Mouse (Mus musculus): ENCODE measurements around the gene Ube2c. TPM values are rescaled to one million over a fixed set of nuclear protein-coding genes. Genes with fewer than 3 reads are reported as not detected.
A peak's percentile ranks its signal among the peaks of the same experiment; 100 is the strongest.
"Not testable (repeated sequence)": the region's sequence is repeated elsewhere in the genome, so short reads cannot be mapped to it uniquely, and the experiment has no call there.

Ube2c gene
- polyA plus RNA-seq, 1 experiment from 2014 or later = 428 TPM

DNA sequence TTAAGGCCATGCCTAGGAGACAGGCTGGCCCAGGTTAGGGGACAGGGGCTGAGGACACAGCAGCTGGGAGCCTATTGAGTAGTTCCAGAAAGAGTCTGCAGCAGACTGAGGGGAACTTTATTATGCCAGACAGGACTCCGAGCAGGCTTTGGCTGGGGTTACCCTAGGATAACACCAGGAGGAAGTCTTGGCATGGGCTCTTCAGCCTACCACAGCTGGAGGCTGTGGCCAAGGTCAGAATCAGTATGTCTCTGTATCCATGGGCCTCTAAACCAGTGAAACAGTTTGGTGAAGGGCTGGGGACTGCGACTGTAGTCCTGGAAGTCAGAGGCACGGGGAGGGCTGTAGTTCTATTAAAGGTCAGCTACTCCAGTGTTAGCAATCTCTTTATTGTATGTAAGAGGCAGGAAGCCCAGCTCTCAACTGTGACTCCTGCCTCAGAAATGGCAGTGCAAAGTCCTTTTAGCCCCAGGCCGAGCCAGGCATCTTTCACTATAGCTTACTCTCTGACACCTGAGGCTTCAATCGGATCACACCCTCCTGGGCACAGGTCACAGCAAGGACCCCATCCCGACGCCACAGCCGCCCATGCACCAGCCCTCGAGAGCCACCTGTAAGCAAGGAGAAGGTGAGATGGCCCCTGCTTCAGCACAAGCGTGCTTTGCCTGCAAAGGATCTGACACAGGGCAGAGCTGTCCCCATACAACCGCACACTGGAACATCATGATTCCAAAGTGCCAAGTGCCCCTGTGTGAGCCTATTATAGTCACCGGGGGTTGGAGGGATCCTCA lies 22.9 kb downstream of the Ube2c start:
- Histone ChIP-seq H3K4me3 (replicated peaks) (no peak overlapping the region), H3K4me2 (no peak overlapping the region), H3K27me3 (replicated peaks) (no peaks in the 10 kb centered on the region), H3K9ac (no peak overlapping the region), H3K4me1 (peaks cover 9% of the 10 kb centered on the region), H3K36me3 (peaks cover 33% of the 10 kb centered on the region), H3K9me3 (no peaks in the 10 kb centered on the region), H3K27ac (no peak overlapping the region)
- WGBS = 94% methylated on average over 12 of the region's 12 CpGs
- no peak for ATAC-seq (ENCODE audit: insufficient read depth, low FRiP score, low read depth)

DNA sequence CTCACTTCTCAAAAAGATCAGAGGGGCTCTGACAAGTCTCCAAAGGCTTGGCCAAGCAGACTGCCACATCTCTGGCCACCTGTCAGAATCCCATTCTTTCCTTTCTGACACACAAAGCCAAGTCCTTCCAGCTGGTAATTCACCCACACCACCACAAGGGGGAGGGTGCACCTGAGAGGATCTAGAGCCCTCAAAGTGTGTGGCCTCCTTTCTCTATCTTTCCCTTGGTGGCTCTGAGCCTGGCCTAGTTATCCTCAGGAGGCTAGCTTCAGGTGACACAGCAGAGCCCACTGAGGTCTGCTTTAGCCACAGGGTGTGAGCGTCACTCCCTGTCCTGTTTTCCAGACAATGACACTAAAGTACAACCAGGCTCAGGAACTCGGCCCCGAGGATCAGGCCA lies 23.5 kb downstream of the Ube2c start:
- peaks cover 37% of the 10 kb centered on the region for H3K36me3 ChIP-seq
- no peak overlapping the region for H3K27ac ChIP-seq
- H3K4me2 ChIP-seq = no peak overlapping the region
- no peak overlapping the region for H3K9ac ChIP-seq
- H3K4me3 ChIP-seq (replicated peaks) = no peak overlapping the region
- no peaks in the 10 kb centered on the region for H3K27me3 ChIP-seq (replicated peaks)
- H3K4me1 ChIP-seq = peaks cover 9% of the 10 kb centered on the region
- H3K9me3 ChIP-seq = no peaks in the 10 kb centered on the region
- ATAC-seq (ENCODE audit: insufficient read depth, low FRiP score, low read depth) = no peak
- WGBS = 63% methylated on average over 3 of the region's 3 CpGs

- peaks cover 39% of the 10 kb centered on the region for H3K36me3 ChIP-seq
- H3K4me2 ChIP-seq = no peak overlapping the region
- ATAC-seq (ENCODE audit: insufficient read depth, low FRiP score, low read depth) = no peak
- peaks cover 4% of the 10 kb centered on the region; the same call in 1 of the 2 replicates for H3K4me1 ChIP-seq
- 92% methylated on average over 2 of the region's 2 CpGs for WGBS
- H3K9ac ChIP-seq = no peak overlapping the region
- no peak overlapping the region for H3K4me3 ChIP-seq (replicated peaks)
- no peak overlapping the region for H3K27ac ChIP-seq
- no peaks in the 10 kb centered on the region for H3K27me3 ChIP-seq (replicated peaks)
- H3K9me3 ChIP-seq = no peaks in the 10 kb centered on the region
Measured at GRCm38 (mm10) chr2:164793772-164794171, 24.1 kb downstream of the Ube2c start.

DNA sequence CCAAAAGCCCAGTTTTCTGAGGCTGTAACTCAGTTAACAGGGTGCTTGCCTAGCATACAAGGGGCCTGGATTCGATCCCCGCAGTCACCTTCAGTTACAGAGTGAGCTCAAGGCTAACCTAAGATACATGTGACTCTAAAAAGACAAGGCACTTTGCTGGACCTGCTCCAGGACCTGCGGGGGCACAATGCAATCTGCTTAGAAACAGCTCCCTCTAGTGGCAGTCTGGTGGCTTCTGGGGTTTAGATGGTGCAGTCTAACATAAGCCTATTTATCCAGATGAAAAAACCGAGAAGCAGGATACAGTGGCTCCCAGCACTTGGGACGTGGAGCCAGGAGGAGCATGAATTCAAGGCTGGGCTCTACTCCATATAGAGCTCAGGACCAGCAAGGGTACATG lies 24.6 kb downstream of the Ube2c start:
- ATAC-seq (ENCODE audit: insufficient read depth, low FRiP score, low read depth) = peak; percentile 32; the same call in 1 of the 2 replicates
- H3K27ac ChIP-seq = no peak overlapping the region
- H3K27me3 ChIP-seq (replicated peaks) = no peaks in the 10 kb centered on the region
- peaks cover 2% of the 10 kb centered on the region; the same call in 1 of the 2 replicates for H3K4me1 ChIP-seq
- no peak overlapping the region for H3K4me3 ChIP-seq (replicated peaks)
- 38% methylated on average over 5 of the region's 5 CpGs for WGBS
- no peak overlapping the region for H3K9ac ChIP-seq
- peaks cover 43% of the 10 kb centered on the region for H3K36me3 ChIP-seq
- no peak overlapping the region for H3K4me2 ChIP-seq
- H3K9me3 ChIP-seq = no peaks in the 10 kb centered on the region

- Histone ChIP-seq H3K36me3 (peaks cover 51% of the 10 kb centered on the region), H3K9ac (no peak overlapping the region), H3K27ac (no peak overlapping the region), H3K27me3 (replicated peaks) (no peaks in the 10 kb centered on the region), H3K9me3 (no peaks in the 10 kb centered on the region), H3K4me2 (no peak overlapping the region), H3K4me1 (peaks cover 2% of the 10 kb centered on the region; the same call in 1 of the 2 replicates), H3K4me3 (replicated peaks) (no peak overlapping the region)
- ATAC-seq (ENCODE audit: insufficient read depth, low FRiP score, low read depth) = no peak
- 74% methylated on average over 4 of the region's 4 CpGs for WGBS
Measured at GRCm38 (mm10) chr2:164795868-164796267, 26.2 kb downstream of the Ube2c start.

GRCm38 (mm10) chr2:164798554-164798953 lies 28.9 kb downstream of the Ube2c start:
- H3K36me3 ChIP-seq = peaks cover 43% of the 10 kb centered on the region
- H3K4me2 ChIP-seq; H3K4me3 ChIP-seq (replicated peaks); H3K27ac ChIP-seq; H3K27me3 ChIP-seq (replicated peaks); H3K9me3 ChIP-seq; ATAC-seq (ENCODE audit: insufficient read depth, low FRiP score, low read depth); H3K4me1 ChIP-seq; H3K9ac ChIP-seq: not testable (repeated sequence)
- 80% methylated on average over 6 of the region's 6 CpGs for WGBS

DNA sequence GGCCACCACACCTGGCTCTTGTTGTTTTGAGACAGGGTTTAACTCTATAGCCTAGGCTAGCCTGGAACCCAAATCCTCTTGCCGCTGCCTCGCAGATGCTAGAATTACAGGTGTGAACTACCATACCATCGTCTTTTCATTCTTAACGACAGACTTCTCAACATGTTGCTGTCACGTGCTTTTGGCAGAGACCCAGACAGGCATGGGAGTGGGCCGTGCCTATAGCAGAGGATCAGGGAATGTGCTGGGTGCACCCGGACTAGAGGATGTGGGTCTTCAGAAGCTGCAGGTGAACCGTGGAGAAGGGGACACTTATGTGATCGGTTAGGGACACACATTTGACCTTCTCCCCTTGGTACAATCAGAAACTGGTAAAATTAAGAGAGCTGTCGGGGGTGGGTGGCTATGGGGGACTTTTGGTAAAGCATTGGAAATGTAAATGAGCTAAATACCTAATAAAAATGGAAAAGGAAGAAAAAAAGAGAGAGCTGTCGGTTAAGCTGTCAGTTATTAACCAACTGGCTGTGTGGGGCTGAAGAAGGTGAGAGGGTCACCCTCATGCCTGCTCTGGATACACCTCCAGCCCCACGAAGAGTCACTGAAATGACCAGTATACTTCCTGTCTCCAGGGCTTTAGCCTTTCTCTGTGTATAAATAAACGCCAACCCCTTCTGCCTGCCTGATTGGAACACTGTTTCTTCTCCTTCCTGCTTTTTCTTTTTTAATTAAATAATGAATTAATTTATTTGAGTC lies 30.7 kb downstream of the Ube2c start:
- Histone ChIP-seq H3K4me1 (peaks cover 5% of the 10 kb centered on the region), H3K27me3 (replicated peaks) (no peaks in the 10 kb centered on the region), H3K9me3 (no peaks in the 10 kb centered on the region), H3K4me2 (no peak overlapping the region), H3K4me3 (replicated peaks) (no peak overlapping the region), H3K9ac (no peak overlapping the region), H3K27ac (no peak overlapping the region), H3K36me3 (peaks cover 30% of the 10 kb centered on the region)
- WGBS = 88% methylated on average over 13 of the region's 13 CpGs
- ATAC-seq (ENCODE audit: insufficient read depth, low FRiP score, low read depth) = no peak

GRCm38 (mm10) chr2:164803201-164803920 lies 33.7 kb downstream of the Ube2c start:
- Histone ChIP-seq H3K4me1 (peaks cover 11% of the 10 kb centered on the region), H3K9me3 (no peaks in the 10 kb centered on the region), H3K9ac (peak overlapping the region; percentile 47; the same call in 1 of the 2 replicates), H3K4me3 (replicated peaks) (peak overlapping the region; percentile 88), H3K4me2 (peak overlapping the region; percentile 58), H3K36me3 (peaks cover 19% of the 10 kb centered on the region; the same call in 1 of the 2 replicates), H3K27me3 (replicated peaks) (no peaks in the 10 kb centered on the region), H3K27ac (no peak overlapping the region)
- ATAC-seq (ENCODE audit: insufficient read depth, low FRiP score, low read depth) = no peak
- WGBS = 85% methylated on average over 16 of the region's 16 CpGs

DNA sequence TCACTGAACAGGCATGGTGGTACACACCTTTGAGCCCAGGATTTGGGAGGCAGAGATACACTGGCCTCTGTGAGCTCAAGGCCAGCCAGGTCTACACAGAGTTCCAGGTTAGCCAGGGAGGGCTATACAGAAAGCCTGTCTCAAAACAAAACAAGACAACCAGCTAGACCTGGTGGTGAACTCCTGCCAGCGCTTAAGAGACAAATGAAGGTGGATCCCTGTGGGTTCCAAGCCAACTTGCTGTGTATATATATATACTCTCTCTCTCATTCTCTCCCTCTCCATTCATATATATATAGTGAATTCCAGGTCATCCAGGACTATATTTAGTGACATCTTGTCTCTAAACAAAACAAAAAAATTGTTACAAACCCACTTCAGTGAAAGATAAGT lies 34.2 kb downstream of the Ube2c start:
- H3K4me3 ChIP-seq (replicated peaks) = peak overlapping the region; percentile 88
- H3K27me3 ChIP-seq (replicated peaks) = no peaks in the 10 kb centered on the region
- H3K4me1 ChIP-seq = peaks cover 11% of the 10 kb centered on the region
- H3K27ac ChIP-seq = no peak overlapping the region
- no peaks in the 10 kb centered on the region for H3K9me3 ChIP-seq
- no peak for ATAC-seq (ENCODE audit: insufficient read depth, low FRiP score, low read depth)
- peaks cover 20% of the 10 kb centered on the region; the same call in 1 of the 2 replicates for H3K36me3 ChIP-seq
- H3K9ac ChIP-seq = peak overlapping the region; percentile 47
- peak overlapping the region; percentile 58 for H3K4me2 ChIP-seq
- WGBS = 56% methylated on average over 1 of the region's 1 CpGs

DNA sequence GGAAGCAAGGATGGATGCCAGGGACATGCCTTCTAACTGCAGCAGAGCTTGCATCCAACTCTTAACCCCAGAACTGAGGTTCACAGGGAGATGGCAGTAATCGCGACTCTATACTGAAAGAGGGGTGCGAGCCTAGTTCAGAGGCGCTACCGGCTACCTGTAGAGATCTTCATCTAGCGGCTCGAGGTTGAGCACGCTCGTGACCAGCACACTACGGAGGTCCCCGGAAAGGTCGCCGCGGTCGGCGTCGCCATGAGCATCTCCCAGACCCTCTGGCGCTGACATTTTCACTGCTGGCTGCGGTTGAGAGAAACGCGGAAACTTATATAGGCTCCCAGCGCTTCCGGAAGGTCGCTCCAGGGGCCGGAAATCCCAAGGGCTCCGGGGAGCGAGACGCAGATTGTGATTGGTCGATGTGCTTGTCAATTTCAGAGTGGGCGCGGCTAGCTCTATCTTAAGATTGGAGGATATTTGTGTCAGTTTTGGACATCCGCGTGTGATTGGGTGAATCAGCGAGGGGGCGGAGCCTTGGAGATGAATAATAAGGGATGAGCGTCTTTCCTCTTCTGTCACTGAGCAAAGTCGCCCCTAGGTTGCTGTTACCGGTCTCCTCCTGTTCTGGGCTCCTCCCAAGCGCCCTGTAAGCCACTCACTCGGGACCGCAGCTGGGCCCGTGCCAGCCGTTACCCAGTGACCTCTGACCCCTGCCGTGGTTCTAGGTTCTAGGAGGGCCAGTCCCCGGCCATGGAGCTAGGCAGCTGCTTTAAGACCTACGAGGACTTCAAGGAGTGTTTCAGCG lies 35.0 kb downstream of the Ube2c start, which contains the start of the genes Acot8 and Zswim3:
TSS of gene Acot8 (minus strand) at position 350 of the 799 bp plus-strand sequence.
TSS of gene Zswim3 (plus strand) at position 566 of the 799 bp plus-strand sequence.
- Histone ChIP-seq H3K36me3 (peaks cover 13% of the 10 kb centered on the region; the same call in 1 of the 2 replicates), H3K9me3 (no peaks in the 10 kb centered on the region), H3K9ac (peak within 1 kb of the TSS; percentile 81), H3K4me1 (peaks cover 11% of the 10 kb centered on the region), H3K4me3 (replicated peaks) (peak within 1 kb of the TSS; percentile 88), H3K4me2 (peak within 1 kb of the TSS; percentile 91), H3K27ac (peak within 1 kb of the TSS; percentile 92), H3K27me3 (replicated peaks) (no peaks in the 10 kb centered on the region)
- under 1% methylated on average over 47 of the region's 47 CpGs for WGBS
- peak; percentile 95 for ATAC-seq (ENCODE audit: insufficient read depth, low FRiP score, low read depth)

- peak; percentile 53; the same call in 1 of the 2 replicates for ATAC-seq (ENCODE audit: insufficient read depth, low FRiP score, low read depth)
- peak overlapping the region; percentile 88 for H3K4me3 ChIP-seq (replicated peaks)
- WGBS = under 1% methylated on average over 21 of the region's 21 CpGs
Measured at GRCm38 (mm10) chr2:164805332-164805718, 35.6 kb downstream of the Ube2c start.

More at GRCm38 (mm10) chr2:164805332-164805718, 35.6 kb downstream of the Ube2c start:
- Histone ChIP-seq H3K27ac (peak overlapping the region; percentile 92), H3K4me1 (peaks cover 11% of the 10 kb centered on the region), H3K27me3 (replicated peaks) (no peaks in the 10 kb centered on the region), H3K36me3 (peaks cover 10% of the 10 kb centered on the region; the same call in 1 of the 2 replicates), H3K9me3 (no peaks in the 10 kb centered on the region), H3K9ac (peak overlapping the region; percentile 81), H3K4me2 (peak overlapping the region; percentile 91)

All from stomach, embryonic 15.5 days (tissue).